Mouse (Mus musculus) ovary, postnatal 10 days (tissue): Measurements from ENCODE around the gene Sec61a2.

Experiments used
- DNase-seq: peaks from one replicate; pipeline ENCODE4 v3.0.0; 2022; ENCODE audit warnings: low spot score

The Sec61a2 gene

GRCm38 (mm10) chr2:5888865-5889264 lies 6.4 kb downstream of the Sec61a2 start:
- no peak for DNase-seq

- DNase-seq, result no peak
Observed at GRCm38 (mm10) chr2:5877446-5877845, 17.8 kb downstream of the Sec61a2 start.

- DNase-seq, result no peak
Observed at GRCm38 (mm10) chr2:5869746-5870145, 25.5 kb downstream of the Sec61a2 start.

- DNase-seq, result no peak
Observed at GRCm38 (mm10) chr2:5867681-5868080, 27.6 kb downstream of the Sec61a2 start.

- no peak for DNase-seq
Observed at GRCm38 (mm10) chr2:5862834-5863233, 32.4 kb downstream of the Sec61a2 start, which contains the start of gene Gm13199. TSS of gene Gm13199 (minus strand) at chr2:5862934.

GRCm38 (mm10) chr2:5851866-5852265 lies 43.4 kb downstream of the Sec61a2 start:
- DNase-seq, result no peak

- no peak for DNase-seq
Observed at GRCm38 (mm10) chr2:5851116-5851515, 44.1 kb downstream of the Sec61a2 start.

GRCm38 (mm10) chr2:5845826-5846225 lies 49.4 kb downstream of the Sec61a2 start:
- DNase-seq, result no peak

GRCm38 (mm10) chr2:5844873-5845631 lies 50.2 kb downstream of the Sec61a2 start, which contains the start of the genes Nudt5 and Cdc123:
TSS of gene Nudt5 (plus strand) at chr2:5845019.
TSS of gene Cdc123 (minus strand) at chr2:5845164.
- DNase-seq, result peak; percentile 76

GRCm38 (mm10) chr2:5844181-5844872 lies 50.9 kb downstream of the Sec61a2 start:
- DNase-seq, result no peak

- DNase-seq, result no peak
Observed at GRCm38 (mm10) chr2:5840815-5841214, 54.4 kb downstream of the Sec61a2 start.

- DNase-seq, result no peak
Observed at GRCm38 (mm10) chr2:5825265-5825913, 69.8 kb downstream of the Sec61a2 start.

- no peak for DNase-seq
Observed at GRCm38 (mm10) chr2:5824685-5825084, 70.5 kb downstream of the Sec61a2 start.

- DNase-seq, result no peak
Observed at GRCm38 (mm10) chr2:5824213-5824612, 71.0 kb downstream of the Sec61a2 start.

- no peak for DNase-seq
Observed at GRCm38 (mm10) chr2:5822449-5822848, 72.8 kb downstream of the Sec61a2 start.

- DNase-seq, result no peak
Observed at GRCm38 (mm10) chr2:5821264-5821663, 74.0 kb downstream of the Sec61a2 start.
